Mouse (Mus musculus) hindbrain, embryonic 11.5 days (tissue): ENCODE data around the gene Gm17332. TPM values are rescaled to one million over a fixed set of nuclear protein-coding genes. Genes with fewer than 3 reads are reported as not detected.
A peak's percentile ranks its signal among the peaks of the same experiment; 100 is the strongest.

ENCODE experiments used
- ATAC-seq: fragments of 200-750 bp; cut with Nextera tagmentation; 2 replicates; pipeline ENCODE4 v1.8.0; 2017; ENCODE audit warnings: mild to moderate bottlenecking, moderate TSS enrichment, moderate library complexity; ENCODE audit not compliant: low FRiP score
- DNase-seq: peaks from one replicate; pipeline ENCODE4 v3.0.0-alpha.2; 2015; ENCODE audit warnings: low spot score
- H3K27ac ChIP-seq: fragments of 300-500 bp; sonication (generic); 2 replicates; pipeline ENCODE4 v1.5.1; 2014; ENCODE audit warnings: mild to moderate bottlenecking, low read depth, low read length
- H3K27me3 ChIP-seq: fragments of 300-500 bp; sonication (generic); 2 replicates; pipeline ENCODE4 v1.6.1; 2014; ENCODE audit warnings: mild to moderate bottlenecking, low read length, moderate library complexity, mixed read lengths; ENCODE audit not compliant: control insufficient read depth, insufficient read depth
- H3K36me3 ChIP-seq: fragments of 300-500 bp; sonication (generic); 2 replicates; pipeline ENCODE4 v1.6.1; 2014; ENCODE audit warnings: mild to moderate bottlenecking, low read length, moderate library complexity, mixed read lengths; ENCODE audit not compliant: control insufficient read depth, insufficient read depth
- H3K4me1 ChIP-seq: fragments of 300-500 bp; sonication (generic); replicated peaks from 2 replicates; pipeline ENCODE4 v1.6.1; 2014; ENCODE audit warnings: low read length, mixed read lengths; ENCODE audit not compliant: control insufficient read depth, insufficient read depth
- H3K4me2 ChIP-seq: fragments of 300-500 bp; sonication (generic); replicated peaks from 2 replicates; pipeline ENCODE4 v1.6.1; 2014; ENCODE audit warnings: mild to moderate bottlenecking, low read depth, low read length
- H3K4me3 ChIP-seq: fragments of 300-500 bp; sonication (generic); 2 replicates; pipeline ENCODE4 v1.5.1; 2014; ENCODE audit warnings: low read depth, low read length
- H3K9ac ChIP-seq: fragments of 300-500 bp; sonication (generic); 2 replicates; pipeline ENCODE4 v1.6.1; 2014; ENCODE audit warnings: low read depth, low read length
- H3K9me3 ChIP-seq: fragments of 300-500 bp; sonication (generic); 2 replicates; pipeline ENCODE4 v1.6.1; 2016; ENCODE audit warnings: low read length; ENCODE audit not compliant: control insufficient read depth
- WGBS: fragments of 180-500 bp; shearing (Covaris S2); extraction: QIAGEN DNeasy Blood & Tissue Kit; methylation state at CpG from one replicate; pipeline ENCODE4 v1.1.7; 2014; 5-methylcytosine and 5-hydroxymethylcytosine counted together
- polyA plus RNA-seq: library from polyadenylated mRNA; unstranded; fragments of >200 nt; fragmentation: Nextera tagmentation; extraction: Ambion mirVana; gene quantifications from 2 replicates; pipeline ENCODE4 v1.2.1, GENCODE M21; 2014

Gm17332 gene
- not detected in 2 replicates for polyA plus RNA-seq

- ATAC-seq, result no peak
- Histone ChIP-seq H3K4me1 (no peaks in the 10 kb centered on the region), H3K9ac (no peak within 1 kb of the TSS), H3K27me3 (no peaks in the 10 kb centered on the region), H3K9me3 (no peaks in the 10 kb centered on the region), H3K4me2 (no peak within 1 kb of the TSS), H3K36me3 (no peaks in the 10 kb centered on the region), H3K4me3 (no peak within 1 kb of the TSS), H3K27ac (no peak within 1 kb of the TSS)
- no peak for DNase-seq
Measured at GRCm38 (mm10) chr11:31182362-31182761, at the start of gene Gm17332. TSS of gene Gm17332 (minus strand) at chr11:31182462.

DNA sequence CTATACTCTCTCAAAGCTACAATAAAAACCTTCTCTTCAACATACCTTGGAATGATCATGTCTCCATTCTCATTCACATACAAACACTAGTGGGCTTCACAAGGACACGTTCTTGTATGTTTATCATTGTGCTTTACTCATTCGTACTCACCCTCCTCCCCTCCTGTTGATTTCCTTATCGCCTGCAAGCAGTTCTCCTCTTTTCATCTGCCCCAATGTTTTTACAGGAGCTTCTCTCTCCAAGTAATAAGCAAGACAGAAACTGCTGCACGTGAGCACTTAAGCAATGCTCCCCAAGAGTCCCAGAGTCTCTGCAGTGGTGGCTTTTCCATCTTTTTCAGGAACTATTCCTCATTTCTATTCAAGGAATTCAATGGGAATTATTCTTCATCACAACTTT is 47.7 kb upstream of the Gm17332 start:
- Histone ChIP-seq H3K4me1 (no peaks in the 10 kb centered on the region), H3K27me3 (no peaks in the 10 kb centered on the region), H3K4me3 (no peak overlapping the region), H3K9ac (no peak overlapping the region), H3K27ac (no peak overlapping the region), H3K4me2 (no peak overlapping the region), H3K36me3 (no peaks in the 10 kb centered on the region), H3K9me3 (no peaks in the 10 kb centered on the region)
- no peak for ATAC-seq
- no peak for DNase-seq
- WGBS, result 78% methylated on average over 4 of the region's 4 CpGs

DNA sequence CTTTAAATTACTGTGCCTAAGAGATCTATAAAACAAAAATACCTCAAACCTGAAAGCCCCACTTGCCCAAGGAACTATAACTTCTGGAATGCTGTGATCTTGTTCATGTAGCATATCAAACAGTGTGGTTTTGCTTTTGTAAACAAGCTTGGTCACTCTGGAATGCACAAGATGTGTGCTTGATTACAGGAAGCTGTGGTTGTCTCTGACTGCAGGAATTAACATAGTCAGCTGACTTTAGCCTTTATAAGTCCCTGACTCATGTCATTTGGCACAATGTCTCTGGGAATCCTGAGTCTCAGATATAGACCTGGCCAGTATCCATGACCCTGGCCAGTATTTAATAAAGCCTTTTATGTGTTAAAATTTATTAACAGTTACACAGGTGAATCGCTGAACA is 43.1 kb upstream of the Gm17332 start:
- no peak overlapping the region for H3K9ac ChIP-seq
- WGBS, result 94% methylated on average over 1 of the region's 1 CpGs
- no peak for DNase-seq

GRCm38 (mm10) chr11:31218009-31218408 is 35.7 kb upstream of the Gm17332 start:
- Histone ChIP-seq H3K4me2 (no peak overlapping the region), H3K27me3 (no peaks in the 10 kb centered on the region), H3K9ac (no peak overlapping the region), H3K27ac (no peak overlapping the region), H3K36me3 (no peaks in the 10 kb centered on the region), H3K4me3 (no peak overlapping the region), H3K9me3 (no peaks in the 10 kb centered on the region), H3K4me1 (no peaks in the 10 kb centered on the region)
- DNase-seq (peak; percentile 10), ATAC-seq (peak; percentile 80)

More for the DNA sequence above, 43.1 kb upstream of the Gm17332 start:
- Histone ChIP-seq H3K27ac (no peak overlapping the region), H3K4me1 (no peaks in the 10 kb centered on the region), H3K36me3 (no peaks in the 10 kb centered on the region), H3K9me3 (no peaks in the 10 kb centered on the region), H3K4me2 (no peak overlapping the region), H3K4me3 (no peak overlapping the region), H3K27me3 (no peaks in the 10 kb centered on the region)
- ATAC-seq, result no peak

- Histone ChIP-seq H3K27me3 (no peaks in the 10 kb centered on the region), H3K4me1 (no peaks in the 10 kb centered on the region), H3K9ac (no peak overlapping the region), H3K4me2 (no peak overlapping the region), H3K9me3 (no peaks in the 10 kb centered on the region), H3K36me3 (no peaks in the 10 kb centered on the region), H3K27ac (no peak overlapping the region), H3K4me3 (no peak overlapping the region)
- peak; percentile 6 for DNase-seq
- 58% methylated on average over 3 of the region's 3 CpGs for WGBS
- ATAC-seq, result peak; percentile 67; the same call in 1 of the 2 replicates
Measured at GRCm38 (mm10) chr11:31195621-31196363, 13.5 kb upstream of the Gm17332 start.

- H3K36me3 ChIP-seq, result no peaks in the 10 kb centered on the region
- no peaks in the 10 kb centered on the region for H3K27me3 ChIP-seq
- no peaks in the 10 kb centered on the region for H3K4me1 ChIP-seq
- no peak overlapping the region for H3K4me2 ChIP-seq
- no peak for ATAC-seq
- no peak for DNase-seq
- H3K9me3 ChIP-seq, result no peaks in the 10 kb centered on the region
- WGBS, result 86% methylated on average over 2 of the region's 2 CpGs
- no peak overlapping the region for H3K9ac ChIP-seq
- no peak overlapping the region for H3K4me3 ChIP-seq
- no peak overlapping the region for H3K27ac ChIP-seq
Measured at GRCm38 (mm10) chr11:31194761-31195160, 12.5 kb upstream of the Gm17332 start.

GRCm38 (mm10) chr11:31170052-31170646 is 12.1 kb downstream of the Gm17332 start:
- peak overlapping the region; percentile 64 for H3K4me2 ChIP-seq
- 0 out of 2 replicates have a peak, but pooled peaks have one; percentile 7 for ATAC-seq
- H3K27ac ChIP-seq, result no peak overlapping the region
- no peaks in the 10 kb centered on the region for H3K4me1 ChIP-seq
- DNase-seq, result no peak
- H3K36me3 ChIP-seq, result no peaks in the 10 kb centered on the region
- no peak overlapping the region for H3K9ac ChIP-seq
- 9% methylated on average over 3 of the region's 4 CpGs for WGBS
- no peaks in the 10 kb centered on the region for H3K9me3 ChIP-seq
- H3K4me3 ChIP-seq, result no peak overlapping the region
- no peaks in the 10 kb centered on the region for H3K27me3 ChIP-seq

GRCm38 (mm10) chr11:31169161-31170051 is 12.9 kb downstream of the Gm17332 start:
- DNase-seq, result peak; percentile 39
- H3K9ac ChIP-seq, result peak overlapping the region; percentile 31; the same call in 1 of the 2 replicates
- no peaks in the 10 kb centered on the region for H3K9me3 ChIP-seq
- H3K4me2 ChIP-seq, result peak overlapping the region; percentile 64
- no peaks in the 10 kb centered on the region for H3K27me3 ChIP-seq
- peak overlapping the region; percentile 36 for H3K4me3 ChIP-seq
- no peak overlapping the region for H3K27ac ChIP-seq
- peak; percentile 96 for ATAC-seq
- 4% methylated on average over 20 of the region's 21 CpGs for WGBS
- H3K36me3 ChIP-seq, result no peaks in the 10 kb centered on the region
- no peaks in the 10 kb centered on the region for H3K4me1 ChIP-seq
